Mouse (Mus musculus) embryonic facial prominence, embryonic 14.5 days (tissue): Measurements from ENCODE around the gene Inf2. TPM values are rescaled to one million over a fixed set of nuclear protein-coding genes. Genes with fewer than 3 reads are reported as not detected.

ENCODE experiments used
- ATAC-seq: fragments of 200-750 bp; cut with Nextera tagmentation; 2 replicates; pipeline ENCODE4 v1.8.0; 2017; ENCODE audit warnings: low read depth, moderate number of reproducible peaks, moderate TSS enrichment
- DNase-seq: peaks from one replicate; pipeline ENCODE4 v3.0.0-alpha.2; 2015; ENCODE audit warnings: low spot score
- H3K27ac ChIP-seq: fragments of 300-500 bp; sonication (generic); replicated peaks from 2 replicates; pipeline ENCODE4 v1.5.1; 2014; ENCODE audit warnings: low read depth, mild to moderate bottlenecking, low read length, moderate library complexity
- H3K27me3 ChIP-seq: fragments of 300-500 bp; sonication (generic); replicated peaks from 2 replicates; pipeline ENCODE4 v1.6.1; 2014; ENCODE audit warnings: low read length; ENCODE audit not compliant: control insufficient read depth, insufficient read depth
- H3K36me3 ChIP-seq: fragments of 300-500 bp; sonication (generic); 2 replicates; pipeline ENCODE4 v1.6.1; 2014; ENCODE audit warnings: low read length, mixed read lengths; ENCODE audit not compliant: control insufficient read depth, insufficient read depth
- H3K4me1 ChIP-seq: fragments of 300-500 bp; sonication (generic); 2 replicates; pipeline ENCODE4 v1.6.1; 2014; ENCODE audit warnings: antibody characterized with exemption, low read length; ENCODE audit not compliant: control insufficient read depth, insufficient read depth
- H3K4me2 ChIP-seq: fragments of 300-500 bp; sonication (generic); 2 replicates; pipeline ENCODE4 v1.6.1; 2014; ENCODE audit warnings: low read depth, mild to moderate bottlenecking, low read length, moderate library complexity, mixed read lengths
- H3K4me3 ChIP-seq: fragments of 300-500 bp; sonication (generic); 2 replicates; pipeline ENCODE4 v1.5.1; 2014; ENCODE audit warnings: low read depth, mild to moderate bottlenecking, low read length
- H3K9ac ChIP-seq: fragments of 300-500 bp; sonication (generic); 2 replicates; pipeline ENCODE4 v1.6.1; 2014; ENCODE audit warnings: low read depth, mild to moderate bottlenecking, low read length, moderate library complexity, mixed read lengths
- H3K9me3 ChIP-seq: fragments of 300-500 bp; sonication (generic); 2 replicates; pipeline ENCODE4 v1.6.1; 2016; ENCODE audit warnings: low read length; ENCODE audit not compliant: control insufficient read depth
- WGBS: fragments of 180-500 bp; shearing (Covaris S2); extraction: QIAGEN DNeasy Blood & Tissue Kit; methylation state at CpG from one replicate; pipeline ENCODE4 v1.1.7; 2014; 5-methylcytosine and 5-hydroxymethylcytosine counted together
- polyA plus RNA-seq: library from polyadenylated mRNA; unstranded; fragments of >200 nt; fragmentation: Nextera tagmentation; extraction: Ambion mirVana; gene quantifications from 2 replicates; pipeline ENCODE4 v1.2.1, GENCODE M21; 2014

The Inf2 gene
- polyA plus RNA-seq, 1 experiment from 2014 or later, result 8.1 TPM

- 0 out of 2 replicates have a peak overlapping the region, but pooled peaks have one; percentile 15 for H3K9ac ChIP-seq
- DNase-seq, result peak; percentile 58
Measured at GRCm38 (mm10) chr12:112576749-112577148, 11.8 kb upstream of the Inf2 start.

GRCm38 (mm10) chr12:112578296-112579090 lies 10.1 kb upstream of the Inf2 start:
- H3K27me3 ChIP-seq, result no peaks in the 10 kb centered on the region
- H3K4me3 ChIP-seq, result no peak overlapping the region
- peaks cover 21% of the 10 kb centered on the region for H3K4me1 ChIP-seq
- DNase-seq (peak; percentile 56), ATAC-seq (no peak)
- no peaks in the 10 kb centered on the region; the same call in 1 of the 2 replicates for H3K9me3 ChIP-seq
- no peak overlapping the region for H3K9ac ChIP-seq
- H3K27ac ChIP-seq, result no peak overlapping the region
- H3K4me2 ChIP-seq, result no peak overlapping the region
- WGBS, result 72% methylated on average over 6 of the region's 6 CpGs
- no peaks in the 10 kb centered on the region for H3K36me3 ChIP-seq

More at GRCm38 (mm10) chr12:112576749-112577148, 11.8 kb upstream of the Inf2 start:
- H3K4me2 ChIP-seq, result peak overlapping the region; percentile 13; the same call in 1 of the 2 replicates
- ATAC-seq, result peak; percentile 66
- peaks cover 21% of the 10 kb centered on the region for H3K4me1 ChIP-seq
- peak overlapping the region; percentile 74 for H3K27ac ChIP-seq
- no peaks in the 10 kb centered on the region for H3K36me3 ChIP-seq
- no peaks in the 10 kb centered on the region; the same call in 1 of the 2 replicates for H3K9me3 ChIP-seq
- 17% methylated on average over 3 of the region's 3 CpGs for WGBS
- no peaks in the 10 kb centered on the region for H3K27me3 ChIP-seq
- no peak overlapping the region for H3K4me3 ChIP-seq

GRCm38 (mm10) chr12:112579430-112579829 lies 9.2 kb upstream of the Inf2 start:
- ATAC-seq (no peak), DNase-seq (no peak)
- Histone ChIP-seq H3K36me3 (no peaks in the 10 kb centered on the region), H3K9ac (no peak overlapping the region), H3K9me3 (no peaks in the 10 kb centered on the region), H3K4me2 (no peak overlapping the region), H3K27ac (peak overlapping the region; percentile 28; the same call in 1 of the 2 replicates), H3K27me3 (no peaks in the 10 kb centered on the region), H3K4me1 (peaks cover 21% of the 10 kb centered on the region), H3K4me3 (no peak overlapping the region)
- 36% methylated on average over 5 of the region's 5 CpGs for WGBS

- H3K4me3 ChIP-seq, result no peak overlapping the region
- H3K4me2 ChIP-seq, result no peak overlapping the region
- DNase-seq (no peak), ATAC-seq (no peak)
- no peaks in the 10 kb centered on the region for H3K36me3 ChIP-seq
- H3K27me3 ChIP-seq, result no peaks in the 10 kb centered on the region
- H3K27ac ChIP-seq, result 0 out of 2 replicates have a peak overlapping the region, but pooled peaks have one; percentile 28
- WGBS, result 68% methylated on average over 8 of the region's 8 CpGs
- no peak overlapping the region for H3K9ac ChIP-seq
- H3K4me1 ChIP-seq, result peaks cover 21% of the 10 kb centered on the region
- H3K9me3 ChIP-seq, result no peaks in the 10 kb centered on the region
Measured at GRCm38 (mm10) chr12:112579926-112580325, 8.7 kb upstream of the Inf2 start.

DNA sequence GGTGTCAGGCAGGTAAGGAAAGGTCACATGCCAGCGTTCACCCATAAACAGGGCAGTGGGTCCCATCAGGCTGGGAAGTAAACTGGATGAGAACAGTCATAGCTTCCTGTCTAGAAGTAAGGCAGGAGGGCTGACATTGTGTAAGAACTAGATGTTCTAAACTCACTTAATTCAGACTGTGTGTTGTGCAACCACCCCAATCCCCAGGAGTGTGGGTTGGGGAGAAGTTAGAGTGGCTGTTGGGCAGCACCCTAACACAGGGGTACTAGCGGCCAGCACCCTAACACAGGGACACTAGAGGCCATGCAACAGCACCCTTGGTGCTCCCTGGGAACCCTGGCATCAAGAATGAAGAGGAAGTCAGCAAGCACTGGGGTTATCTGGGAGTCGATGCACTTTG lies 7.5 kb upstream of the Inf2 start:
- WGBS, result 85% methylated on average over 3 of the region's 3 CpGs

GRCm38 (mm10) chr12:112584954-112585353 lies 3.6 kb upstream of the Inf2 start:
- ATAC-seq, result no peak
- H3K36me3 ChIP-seq, result no peaks in the 10 kb centered on the region
- peaks cover 18% of the 10 kb centered on the region for H3K4me1 ChIP-seq
- 64% methylated on average over 7 of the region's 7 CpGs for WGBS
- H3K4me3 ChIP-seq, result no peak overlapping the region
- no peak overlapping the region for H3K9ac ChIP-seq
- DNase-seq, result no peak
- H3K4me2 ChIP-seq, result no peak overlapping the region
- H3K9me3 ChIP-seq, result no peaks in the 10 kb centered on the region
- H3K27me3 ChIP-seq, result no peaks in the 10 kb centered on the region; the same call in 1 of the 2 replicates
- no peak overlapping the region for H3K27ac ChIP-seq

More for the DNA sequence above, 7.5 kb upstream of the Inf2 start:
- no peak overlapping the region for H3K9ac ChIP-seq
- no peak overlapping the region for H3K4me2 ChIP-seq
- no peaks in the 10 kb centered on the region for H3K9me3 ChIP-seq
- ATAC-seq (no peak), DNase-seq (no peak)
- H3K36me3 ChIP-seq, result no peaks in the 10 kb centered on the region
- peaks cover 19% of the 10 kb centered on the region for H3K4me1 ChIP-seq
- H3K4me3 ChIP-seq, result no peak overlapping the region
- no peak overlapping the region for H3K27ac ChIP-seq
- no peaks in the 10 kb centered on the region for H3K27me3 ChIP-seq

GRCm38 (mm10) chr12:112585924-112586538 lies 2.6 kb upstream of the Inf2 start:
- ATAC-seq, result no peak
- DNase-seq, result no peak
- H3K9ac ChIP-seq, result no peak overlapping the region

DNA sequence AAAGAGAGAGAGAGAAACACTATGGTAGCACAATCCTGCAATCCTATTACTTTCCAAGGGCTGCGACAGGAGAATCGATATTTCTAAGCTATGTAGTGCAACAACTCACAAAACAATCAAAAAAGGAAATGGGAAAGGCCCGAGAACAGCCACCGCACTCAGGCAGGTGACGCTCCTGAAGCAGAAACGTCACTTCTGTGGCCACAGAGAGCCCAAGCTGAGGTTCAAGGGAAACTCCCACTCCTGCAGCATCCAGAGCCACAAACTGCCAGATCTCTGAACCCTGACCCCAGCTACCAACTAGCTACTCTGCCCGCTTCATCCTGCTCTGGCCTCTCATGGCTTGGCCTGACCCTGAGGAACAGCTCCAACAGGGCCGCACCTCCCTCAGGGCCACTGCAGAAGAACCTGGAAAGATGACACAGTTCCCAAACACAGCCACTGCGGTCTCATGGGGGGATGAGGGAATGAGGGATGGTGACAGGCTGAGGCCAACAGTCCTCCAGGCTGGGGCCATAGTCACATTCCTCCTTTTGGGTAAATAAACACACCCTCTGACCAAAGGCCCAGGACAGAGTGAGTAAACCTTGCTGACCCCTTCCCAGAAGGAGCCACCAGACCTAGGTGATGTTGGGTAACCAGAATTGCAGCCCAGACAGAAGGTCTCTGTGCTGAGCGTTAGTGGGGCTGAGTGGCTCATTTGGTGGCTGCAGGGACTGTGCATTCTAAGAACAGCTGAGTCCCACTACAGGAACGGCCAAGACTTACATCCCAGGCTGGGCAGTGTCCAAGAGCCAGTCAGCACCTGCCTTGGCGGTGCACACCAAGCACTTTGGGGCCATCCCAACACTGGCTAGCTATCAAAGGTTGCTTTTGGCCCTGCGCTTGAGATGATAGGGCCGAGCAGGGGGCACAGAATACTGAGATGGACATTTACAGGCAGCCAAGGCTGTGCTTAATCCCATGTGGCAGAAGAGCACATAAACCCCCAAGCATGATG lies 1.2 kb upstream of the Inf2 start:
- H3K4me3 ChIP-seq, result no peak overlapping the region
- peaks cover 4% of the 10 kb centered on the region; the same call in 1 of the 2 replicates for H3K27me3 ChIP-seq
- peak overlapping the region; percentile 93 for H3K4me2 ChIP-seq
- H3K36me3 ChIP-seq, result no peaks in the 10 kb centered on the region
- DNase-seq (no peak), ATAC-seq (no peak)
- H3K9ac ChIP-seq, result no peak overlapping the region
- H3K9me3 ChIP-seq, result no peaks in the 10 kb centered on the region
- peaks cover 18% of the 10 kb centered on the region for H3K4me1 ChIP-seq
- WGBS, result 74% methylated on average over 14 of the region's 14 CpGs
- no peak overlapping the region for H3K27ac ChIP-seq

More at GRCm38 (mm10) chr12:112585924-112586538, 2.6 kb upstream of the Inf2 start:
- no peak overlapping the region for H3K4me2 ChIP-seq
- 76% methylated on average over 7 of the region's 7 CpGs for WGBS
- no peak overlapping the region for H3K27ac ChIP-seq
- peaks cover 18% of the 10 kb centered on the region for H3K4me1 ChIP-seq
- no peaks in the 10 kb centered on the region for H3K9me3 ChIP-seq
- peaks cover 4% of the 10 kb centered on the region; the same call in 1 of the 2 replicates for H3K27me3 ChIP-seq
- H3K4me3 ChIP-seq, result no peak overlapping the region
- H3K36me3 ChIP-seq, result no peaks in the 10 kb centered on the region
